Mouse (Mus musculus): ENCODE results near the gene Icam2.
"Not testable (repeated sequence)": the region's sequence is repeated elsewhere in the genome, so short reads cannot be mapped to it uniquely, and the experiment has no call there.

The Icam2 gene

GRCm38 (mm10) chr11:106387791-106388216 lies at the start of gene Icam2:
Gene Icam2, minus strand, starts transcription at chr11:106388075.
- no peak for DNase-seq

- DNase-seq = no peak
Measured at GRCm38 (mm10) chr11:106437543-106437942, 49.7 kb upstream of the Icam2 start.

GRCm38 (mm10) chr11:106437039-106437438 lies 49.2 kb upstream of the Icam2 start:
- DNase-seq = no peak

- DNase-seq = no peak
Measured at GRCm38 (mm10) chr11:106430392-106430791, 42.5 kb upstream of the Icam2 start.

GRCm38 (mm10) chr11:106429689-106430088 lies 41.8 kb upstream of the Icam2 start:
- no peak for DNase-seq

GRCm38 (mm10) chr11:106428556-106428955 lies 40.7 kb upstream of the Icam2 start:
- no peak for DNase-seq

- no peak for DNase-seq
Measured at GRCm38 (mm10) chr11:106428106-106428505, 40.2 kb upstream of the Icam2 start.

- peak; percentile 45 for DNase-seq
Measured at GRCm38 (mm10) chr11:106426447-106426846, 38.6 kb upstream of the Icam2 start.

- DNase-seq = no peak
Measured at GRCm38 (mm10) chr11:106425201-106425600, 37.3 kb upstream of the Icam2 start.

GRCm38 (mm10) chr11:106419262-106420102 lies 31.6 kb upstream of the Icam2 start:
- no peak for DNase-seq

GRCm38 (mm10) chr11:106418622-106419196 lies 30.8 kb upstream of the Icam2 start:
- DNase-seq = peak; percentile 87

- no peak for DNase-seq
Measured at GRCm38 (mm10) chr11:106417860-106418259, 30.0 kb upstream of the Icam2 start.

GRCm38 (mm10) chr11:106416331-106416730 lies 28.5 kb upstream of the Icam2 start:
- DNase-seq = no peak

GRCm38 (mm10) chr11:106412641-106413360 lies 24.9 kb upstream of the Icam2 start:
- DNase-seq = no peak

- no peak for DNase-seq
Measured at GRCm38 (mm10) chr11:106411157-106411556, 23.3 kb upstream of the Icam2 start.

GRCm38 (mm10) chr11:106410507-106410906 lies 22.6 kb upstream of the Icam2 start:
- DNase-seq = no peak

- no peak for DNase-seq
Measured at GRCm38 (mm10) chr11:106410011-106410410, 22.1 kb upstream of the Icam2 start.

GRCm38 (mm10) chr11:106398481-106398880 lies 10.6 kb upstream of the Icam2 start:
- no peak for DNase-seq

- no peak for DNase-seq
Measured at GRCm38 (mm10) chr11:106397656-106398055, 9.8 kb upstream of the Icam2 start.

- not testable (repeated sequence) for DNase-seq
Measured at GRCm38 (mm10) chr11:106394055-106394454, 6.2 kb upstream of the Icam2 start.

GRCm38 (mm10) chr11:106393331-106393616 lies 5.4 kb upstream of the Icam2 start:
- no peak for DNase-seq

GRCm38 (mm10) chr11:106392597-106393330 lies 4.9 kb upstream of the Icam2 start:
- no peak for DNase-seq

GRCm38 (mm10) chr11:106391546-106392188 lies 3.8 kb upstream of the Icam2 start:
- DNase-seq = peak; percentile 81
